Mouse (Mus musculus) ES-E14 (cell line): ENCODE results near the gene Gga1. TPM values are rescaled to one million over a fixed set of nuclear protein-coding genes. Genes with fewer than 3 reads are reported as not detected.

ENCODE experiments used
- DNase-seq: peaks from one replicate; pipeline ENCODE4 v3.0.0-alpha.2; 2013; ENCODE audit warnings: low read depth, low spot score
- H3K27ac ChIP-seq: 2 replicates; pipeline ENCODE4 v1.5.1; 2012; ENCODE audit warnings: low read depth, mild to moderate bottlenecking, low read length, moderate library complexity, mixed read lengths; ENCODE audit not compliant: poor library complexity, insufficient read depth, severe bottlenecking
- H3K36me3 ChIP-seq: 2 replicates; pipeline ENCODE4 v1.6.1; 2012; ENCODE audit warnings: mild to moderate bottlenecking, low read length, moderate library complexity, mixed read lengths; ENCODE audit not compliant: control insufficient read depth, poor library complexity, insufficient read depth, severe bottlenecking
- H3K4me1 ChIP-seq, 2 experiments: fragments of 150-350 bp in 1 of 2; sonication (generic) in 1 of 2; 2 replicates each; pipeline ENCODE4 v1.6.1; 2012; ENCODE audit warnings: low read length in 2 of 2, mild to moderate bottlenecking in 1 of 2, mixed read lengths in 1 of 2; ENCODE audit not compliant: control insufficient read depth in 2 of 2, insufficient read depth in 2 of 2, poor library complexity in 1 of 2
- H3K4me3 ChIP-seq, 2 experiments: fragments of 150-350 bp in 1 of 2; sonication (generic) in 1 of 2; 2 replicates each; pipeline ENCODE4 v1.5.1; 2012; ENCODE audit warnings: low read length in 2 of 2, low read depth in 1 of 2, mild to moderate bottlenecking in 1 of 2, mixed read lengths in 1 of 2; ENCODE audit not compliant: insufficient read depth in 1 of 2, poor library complexity in 1 of 2, severe bottlenecking in 1 of 2
- H3K9ac ChIP-seq: 2 replicates; pipeline ENCODE4 v1.6.1; 2012; ENCODE audit warnings: low read depth, mild to moderate bottlenecking, low read length, mixed read lengths; ENCODE audit not compliant: poor library complexity, insufficient read depth, severe bottlenecking
- H3K9me3 ChIP-seq: fragments of 150-350 bp; sonication (generic); 2 replicates; pipeline ENCODE4 v1.6.1; 2012; ENCODE audit warnings: low read depth, mild to moderate bottlenecking, low read length; ENCODE audit not compliant: control insufficient read depth, insufficient read depth
- CHD2 ChIP-seq: IDR thresholded peaks from 2 replicates; pipeline ENCODE4 v1.6.1; 2014; ENCODE audit warnings: mild to moderate bottlenecking, low read depth, low read length, inconsistent platforms
- HCFC1 ChIP-seq: IDR thresholded peaks from 2 replicates; pipeline ENCODE4 v1.6.1; 2012; ENCODE audit warnings: low read length, inconsistent platforms, borderline replicate concordance; ENCODE audit not compliant: insufficient read depth
- MAFK ChIP-seq: IDR thresholded peaks from 2 replicates; pipeline ENCODE4 v1.6.1; 2014; ENCODE audit warnings: mild to moderate bottlenecking, low read depth, low read length, inconsistent platforms; ENCODE audit not compliant: insufficient read depth
- ZC3H11A ChIP-seq: IDR thresholded peaks from 2 replicates; pipeline ENCODE4 v1.6.1; 2012; ENCODE audit warnings: low read depth, mild to moderate bottlenecking, inconsistent platforms, low read length, borderline replicate concordance
- ZNF384 ChIP-seq: IDR thresholded peaks from 2 replicates; pipeline ENCODE4 v1.6.1; 2012; ENCODE audit warnings: low read depth, low read length, inconsistent platforms
- in situ Hi-C, 2 experiments: fragments of 600-800 bp; cut with MboI; formaldehyde crosslinking; loops; one replicate each; pipeline ENCODE4 v1.15.1; 2025; ENCODE audit warnings: low sequenced_read_pairs in 2 of 2, inconsistent platforms in 1 of 2; ENCODE audit not compliant: unreplicated experiment in 2 of 2
- total RNA-seq: library from RNA; depleted of rRNA; stranded (reverse); fragments of 300-350 nt; gene quantifications from 2 replicates; pipeline ENCODE4 v1.2.3, GENCODE M21; 2012

Gga1 gene
- total RNA-seq, 1 experiment: 18.4 TPM

DNA sequence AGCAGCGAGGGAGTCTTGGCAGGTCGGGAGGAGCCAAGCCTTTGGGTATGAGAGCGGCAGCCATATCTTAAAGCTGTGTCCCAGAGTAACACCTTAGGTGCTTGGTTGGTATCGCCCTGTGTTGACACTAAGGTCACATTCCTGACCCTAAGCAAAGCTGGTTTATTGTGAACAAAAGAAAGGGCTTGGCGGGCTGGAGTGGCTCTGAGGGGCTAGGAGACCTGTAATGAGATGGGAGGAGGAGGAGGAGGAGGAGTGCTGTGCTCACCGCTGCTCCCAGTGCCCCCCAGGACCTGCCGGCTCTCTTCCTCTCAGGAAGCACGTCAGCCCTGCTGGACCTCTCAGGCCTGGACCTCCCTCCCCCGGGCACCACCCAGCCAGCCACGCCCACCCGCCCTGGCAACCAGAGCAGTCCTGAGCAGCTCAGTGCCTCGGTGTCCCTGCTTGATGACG is 12.4 kb downstream of the Gga1 start:
- no peak overlapping the region for H3K27ac ChIP-seq
- TF ChIP-seq CHD2: no peak
- no peak for TF ChIP-seq ZC3H11A
- no peak for TF ChIP-seq MAFK
- no peak for TF ChIP-seq HCFC1
- no peak for TF ChIP-seq ZNF384
- H3K9me3 ChIP-seq: no peaks in the 10 kb centered on the region
- no peak overlapping the region for H3K4me3 ChIP-seq
- peaks cover 0 to 13% of the 10 kb centered on the region in 2 experiments; a peak in 2 of 4 replicates for H3K4me1 ChIP-seq
- peak overlapping the region; percentile 4; the same call in 1 of the 2 replicates for H3K9ac ChIP-seq
- H3K36me3 ChIP-seq: peaks cover 57% of the 10 kb centered on the region
- no peak for DNase-seq
- in situ Hi-C loops: no loop called here

DNA sequence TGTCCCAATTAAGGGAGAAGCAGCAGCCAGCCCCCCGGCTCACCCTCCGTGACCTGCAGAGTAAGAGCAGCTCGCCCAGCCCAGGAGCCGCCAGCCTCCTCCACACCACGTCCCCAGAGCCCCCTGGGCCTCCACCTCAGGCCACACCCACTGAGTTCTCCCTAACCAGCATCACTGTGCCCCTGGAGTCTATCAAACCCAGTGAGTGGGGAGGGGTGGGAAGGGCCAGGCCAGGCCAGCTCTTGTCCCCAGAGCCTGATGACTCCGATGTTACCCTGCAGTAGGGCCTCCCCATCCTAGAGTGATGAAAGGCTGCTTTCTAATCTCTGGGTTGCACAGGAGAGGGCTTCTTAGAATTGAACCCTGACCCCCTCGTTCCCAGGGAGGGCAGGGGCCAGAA is 15.4 kb downstream of the Gga1 start:
- DNase-seq: no peak
- Histone ChIP-seq H3K36me3 (peaks cover 47% of the 10 kb centered on the region), H3K4me1 (peaks cover 10 to 35% of the 10 kb centered on the region in 2 experiments), H3K9me3 (no peaks in the 10 kb centered on the region), H3K9ac (no peak overlapping the region), H3K4me3 (no peak overlapping the region), H3K27ac (no peak overlapping the region)
- in situ Hi-C loops: no loop called here
- TF ChIP-seq ZNF384: no peak
- TF ChIP-seq ZC3H11A: no peak
- no peak for TF ChIP-seq MAFK
- no peak for TF ChIP-seq CHD2
- no peak for TF ChIP-seq HCFC1

DNA sequence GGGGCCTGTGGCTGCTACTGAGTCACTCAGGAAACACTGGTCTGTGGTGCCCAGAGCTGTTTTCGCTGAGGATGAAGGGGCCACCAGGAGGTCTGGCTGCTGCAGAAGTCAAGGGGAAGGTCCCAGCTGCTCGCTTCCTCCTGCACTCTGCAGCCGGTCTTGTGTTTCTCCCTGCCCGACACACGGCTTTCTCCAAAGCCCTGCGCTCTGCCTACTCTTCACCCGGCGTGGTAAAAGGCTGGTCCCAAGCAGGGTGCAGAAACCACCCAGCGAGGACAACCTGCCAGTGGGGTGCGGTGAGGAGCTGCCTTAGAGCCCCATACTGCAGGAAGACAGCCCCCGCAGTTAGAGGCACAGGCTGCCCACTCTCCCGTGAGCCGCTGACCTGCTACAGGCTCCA is 17.7 kb downstream of the Gga1 start:
- Histone ChIP-seq H3K27ac (no peak overlapping the region), H3K4me3 (no peak overlapping the region), H3K4me1 (peaks cover 13 to 36% of the 10 kb centered on the region in 2 experiments), H3K9ac (peak overlapping the region; percentile 11; the same call in 1 of the 2 replicates), H3K36me3 (peaks cover 34% of the 10 kb centered on the region), H3K9me3 (no peaks in the 10 kb centered on the region)
- in situ Hi-C loops: no loop called here
- TF ChIP-seq ZNF384: no peak
- TF ChIP-seq ZC3H11A: no peak
- TF ChIP-seq HCFC1: no peak
- TF ChIP-seq MAFK: no peak
- TF ChIP-seq CHD2: no peak
- DNase-seq: no peak

DNA sequence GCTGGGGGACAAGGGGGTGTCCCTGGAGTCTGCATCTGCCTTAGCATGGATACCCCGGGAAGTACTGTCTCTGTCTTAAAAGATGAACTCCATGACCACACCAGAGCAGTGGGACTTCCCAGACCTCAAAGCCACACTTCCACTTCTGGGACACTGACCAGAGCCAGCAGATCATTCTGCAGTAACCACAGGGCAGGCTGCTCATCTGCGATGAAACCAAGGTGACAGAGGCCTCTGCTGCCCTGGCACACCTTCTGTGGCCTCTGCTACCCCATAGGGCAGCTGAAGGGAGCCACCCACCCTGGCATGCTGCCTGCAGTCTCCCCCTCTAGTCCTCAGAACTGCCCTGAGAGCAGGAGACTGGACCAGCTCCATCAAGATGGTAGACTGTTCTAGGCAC is 18.8 kb downstream of the Gga1 start:
- TF ChIP-seq ZC3H11A (no peak), ZNF384 (no peak), HCFC1 (no peak), CHD2 (no peak), MAFK (no peak)
- Histone ChIP-seq H3K9ac (no peak overlapping the region), H3K4me3 (no peak overlapping the region), H3K9me3 (no peaks in the 10 kb centered on the region), H3K4me1 (peaks cover 13 to 38% of the 10 kb centered on the region in 2 experiments), H3K27ac (peak overlapping the region; percentile 45), H3K36me3 (peaks cover 29% of the 10 kb centered on the region)
- DNase-seq: no peak
- in situ Hi-C loops: no loop called here

DNA sequence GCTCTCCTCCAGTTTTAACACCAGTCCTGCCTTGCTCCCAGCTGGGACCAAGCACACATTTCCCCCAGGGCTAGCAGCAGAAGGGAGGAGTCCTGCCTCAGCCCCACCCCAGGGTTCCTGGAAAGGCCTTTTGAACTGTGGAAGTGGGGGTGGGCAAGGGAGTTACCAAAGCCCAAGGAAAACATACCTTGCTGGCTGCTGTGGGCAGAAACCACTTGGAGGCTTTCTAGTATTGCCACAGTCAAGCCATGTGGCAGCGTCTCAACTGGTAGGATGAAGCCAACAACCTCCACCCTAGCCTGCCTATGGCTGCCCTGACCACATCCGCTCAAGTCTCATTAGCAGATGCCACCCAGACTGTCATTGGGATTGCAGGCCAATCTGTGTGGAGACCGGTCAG is 19.2 kb downstream of the Gga1 start:
- peak overlapping the region; percentile 50; the same call in 1 of the 2 replicates for H3K27ac ChIP-seq
- in situ Hi-C loops: no loop called here
- TF ChIP-seq ZNF384 (no peak), HCFC1 (no peak), CHD2 (no peak), ZC3H11A (no peak), MAFK (no peak)
- peaks cover 26% of the 10 kb centered on the region for H3K36me3 ChIP-seq
- H3K4me3 ChIP-seq: no peak overlapping the region
- peak overlapping the region; percentile 20; the same call in 1 of the 2 replicates for H3K9ac ChIP-seq
- H3K4me1 ChIP-seq: peaks cover 13 to 38% of the 10 kb centered on the region in 2 experiments
- DNase-seq: no peak
- H3K9me3 ChIP-seq: no peaks in the 10 kb centered on the region
